Mouse (Mus musculus): ENCODE measurements around the gene Tango2. TPM values are rescaled to one million over a fixed set of nuclear protein-coding genes. Genes with fewer than 3 reads are reported as not detected.

Gene Tango2
- polyA plus RNA-seq (2015; fragmentation: Nextera tagmentation; extraction: Ambion mirVana), result 75.2 and 81.4 TPM in 2 replicates

GRCm38 (mm10) chr16:18347931-18348600 lies at the start of gene Tango2, which contains the start of gene Arvcf:
Gene Tango2, minus strand, starts transcription at chr16:18348103.
Gene Arvcf, plus strand, starts transcription at chr16:18348182.

GRCm38 (mm10) chr16:18289067-18289588 lies 58.8 kb downstream of the Tango2 start, which contains the start of gene Dgcr8:
Gene Dgcr8, minus strand, starts transcription at chr16:18289246.

DNA sequence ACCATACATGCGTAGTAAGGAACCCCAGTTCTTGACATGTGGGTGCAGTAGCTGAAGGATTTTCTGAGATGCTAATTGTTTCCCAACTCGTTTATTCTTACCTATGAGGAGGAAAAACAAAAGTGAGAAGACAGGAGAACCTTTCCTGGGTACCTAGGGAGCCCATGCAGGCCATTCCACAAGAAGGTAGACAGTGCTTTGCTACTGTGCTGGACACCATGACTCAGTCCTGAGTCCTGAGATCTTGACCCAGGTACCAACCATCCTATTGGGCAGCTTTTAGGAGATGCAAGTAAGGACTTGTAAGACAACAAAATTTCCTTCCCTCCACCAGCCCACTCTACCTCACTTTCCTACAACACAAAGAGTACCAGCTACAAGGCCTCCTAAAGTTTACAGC lies 89.7 kb downstream of the Tango2 start, which contains the start of gene Gm49776:
Gm49776 (minus strand) TSS at position 101 of the 400 bp plus-strand sequence.

MicroRNA genes within 50 kb of the gene (microRNA counts, 519-probe panel; counts per million panel counts)
- microRNA mmu-miR-1306 (88.3 counts per million), microRNA mmu-miR-185 (5,736 counts per million, percentile 47 among the panel's probes with 10 or more counts)

Other genes starting within 250 kb of the Tango2 start
- 0.25 and 0.43 TPM in 2 replicates for gene Rtn4r, start 220.5 kb downstream of the Tango2 start, polyA plus RNA-seq (2015; fragmentation: Nextera tagmentation; extraction: Ambion mirVana)
- gene Ccdc188, start 130.2 kb downstream of the Tango2 start, polyA plus RNA-seq (2015; fragmentation: Nextera tagmentation; extraction: Ambion mirVana), result not detected in 2 replicates
- gene Zdhhc8, start 113.0 kb downstream of the Tango2 start, polyA plus RNA-seq (2015; fragmentation: Nextera tagmentation; extraction: Ambion mirVana), result 2.6 and 4.8 TPM in 2 replicates
- gene Trmt2a, start 99.4 kb downstream of the Tango2 start, polyA plus RNA-seq (2015; fragmentation: Nextera tagmentation; extraction: Ambion mirVana), result 57.7 and 58.7 TPM in 2 replicates
- 321 and 372 TPM in 2 replicates for gene Ranbp1, start 99.4 kb downstream of the Tango2 start, polyA plus RNA-seq (2015; fragmentation: Nextera tagmentation; extraction: Ambion mirVana)
- gene Gm49776, start 89.8 kb downstream of the Tango2 start, polyA plus RNA-seq (2015; fragmentation: Nextera tagmentation; extraction: Ambion mirVana), result 3.4 TPM in 1 of 2 replicates, not detected in the other
- 16.1 and 17.9 TPM in 2 replicates for gene Dgcr8, start 58.9 kb downstream of the Tango2 start, polyA plus RNA-seq (2015; fragmentation: Nextera tagmentation; extraction: Ambion mirVana)
- gene Arvcf, start 79 bp upstream of the Tango2 start, polyA plus RNA-seq (2015; fragmentation: Nextera tagmentation; extraction: Ambion mirVana), result 19.8 and 27.9 TPM in 2 replicates
- 106 and 115 TPM in 2 replicates for gene Txnrd2, start 78.3 kb upstream of the Tango2 start, polyA plus RNA-seq (2015; fragmentation: Nextera tagmentation; extraction: Ambion mirVana)
- gene Comt, start 78.7 kb upstream of the Tango2 start, polyA plus RNA-seq (2015; fragmentation: Nextera tagmentation; extraction: Ambion mirVana), result 118 and 126 TPM in 2 replicates
- gene Gnb1l, start 150.6 kb upstream of the Tango2 start, polyA plus RNA-seq (2015; fragmentation: Nextera tagmentation; extraction: Ambion mirVana), result 10.1 and 12.7 TPM in 2 replicates
- 1.2 and 1.6 TPM in 2 replicates for gene Rtl10, start 150.8 kb upstream of the Tango2 start, polyA plus RNA-seq (2015; fragmentation: Nextera tagmentation; extraction: Ambion mirVana)
- 0.17 and 0.28 TPM in 2 replicates for gene Tbx1, start 242.6 kb upstream of the Tango2 start, polyA plus RNA-seq (2015; fragmentation: Nextera tagmentation; extraction: Ambion mirVana)